Mouse (Mus musculus) CH12.LX (cell line): ENCODE measurements around the gene Ttll8.

Experiments used
- BHLHE40 ChIP-seq: IDR thresholded peaks from 2 replicates; pipeline ENCODE4 v1.6.1; 2011; ENCODE audit warnings: mild to moderate bottlenecking, low read depth, low read length, improper control_type of control experiment
- CHD1 ChIP-seq: IDR thresholded peaks from 2 replicates; pipeline ENCODE4 v1.6.1; 2012; ENCODE audit warnings: low read depth, low read length, improper control_type of control experiment, inconsistent platforms
- CHD2 ChIP-seq: IDR thresholded peaks from 2 replicates; pipeline ENCODE4 v1.6.1; 2011; ENCODE audit warnings: low read length, improper control_type of control experiment
- CTCF ChIP-seq, 2 experiments: IDR thresholded peaks in 1 of 2; conservative IDR thresholded peaks in 1 of 2; 2 replicates each; pipeline ENCODE4 v1.5.1; 2011 to 2012; ENCODE audit warnings: low read depth in 2 of 2, low read length in 2 of 2, improper control_type of control experiment in 1 of 2, inconsistent platforms in 1 of 2, mild to moderate bottlenecking in 1 of 2, moderate library complexity in 1 of 2
- EP300 ChIP-seq: IDR thresholded peaks from 2 replicates; pipeline ENCODE4 v1.6.1; 2011; ENCODE audit warnings: low read length, improper control_type of control experiment
- HCFC1 ChIP-seq: IDR thresholded peaks from 2 replicates; pipeline ENCODE4 v1.6.1; 2012; ENCODE audit warnings: low read depth, mild to moderate bottlenecking, inconsistent platforms, low read length, improper control_type of control experiment
- IRF4 ChIP-seq: IDR thresholded peaks from 2 replicates; pipeline ENCODE4 v1.6.1; 2014; ENCODE audit warnings: low read depth, mild to moderate bottlenecking, inconsistent platforms, low read length, improper control_type of control experiment
- POLR2A ChIP-seq: IDR thresholded peaks from 2 replicates; pipeline ENCODE4 v1.6.1; 2011; ENCODE audit warnings: low read depth, mild to moderate bottlenecking, improper control_type of control experiment, low read length
- POLR2AphosphoS2 ChIP-seq: IDR thresholded peaks from 2 replicates; pipeline ENCODE4 v1.6.1; 2011; ENCODE audit warnings: low read depth, low read length, improper control_type of control experiment
- TBP ChIP-seq: conservative IDR thresholded peaks from 2 replicates; pipeline ENCODE4 v1.6.1; 2011; ENCODE audit warnings: low read depth, low read length, improper control_type of control experiment
- USF1 ChIP-seq: IDR thresholded peaks from 2 replicates; pipeline ENCODE4 v1.6.1; 2014; ENCODE audit warnings: low read depth, mild to moderate bottlenecking, inconsistent platforms, low read length, improper control_type of control experiment
- ZKSCAN1 ChIP-seq: IDR thresholded peaks from 2 replicates; pipeline ENCODE4 v1.6.1; 2012; ENCODE audit warnings: low read depth, inconsistent platforms, low read length, improper control_type of control experiment, borderline replicate concordance

DNA sequence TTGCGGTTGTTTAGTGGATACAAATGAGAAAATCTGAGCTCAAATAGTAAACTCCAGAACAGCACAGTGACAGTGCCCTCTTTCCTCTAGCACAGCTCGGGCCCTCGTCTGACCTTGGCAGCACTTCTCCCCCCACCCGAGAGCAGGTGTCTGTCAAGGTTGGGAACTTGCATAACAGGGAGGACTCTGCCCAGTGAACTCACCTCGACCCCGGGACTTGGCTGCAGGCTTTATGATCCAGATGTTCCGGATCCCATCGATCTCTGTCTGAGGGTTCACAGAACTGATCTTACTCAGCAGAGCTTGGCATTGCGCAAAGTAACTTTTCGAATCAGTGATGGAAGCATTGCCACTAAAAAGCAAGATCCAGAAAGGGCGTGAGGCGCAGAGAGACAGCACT lies 34.9 kb downstream of the Ttll8 start:
- TF ChIP-seq ZKSCAN1 (no peak), CTCF (conservative IDR thresholded peaks at IDR 0.05 in 1 of 2, IDR thresholded peaks at IDR 0.05 in 1 of 2; ENCODE audit: low read depth in 2 of 2, low read length in 2 of 2) (no peak), BHLHE40 (no peak), TBP (no peak), IRF4 (no peak), POLR2A (no peak), EP300 (no peak), USF1 (no peak), CHD1 (no peak), CHD2 (no peak), POLR2AphosphoS2 (no peak), HCFC1 (no peak)
